Mouse (Mus musculus): ENCODE results near the gene Arntl.

The Arntl gene

GRCm38 (mm10) chr7:113207471-113208387 is 464 bp downstream of the Arntl start:
- in situ Hi-C loops (cut with MboI, MseI): no loop called here

- in situ Hi-C loops (cut with MboI, MseI): no loop called here
Observed at GRCm38 (mm10) chr7:113208388-113208753, 1.1 kb downstream of the Arntl start.

DNA sequence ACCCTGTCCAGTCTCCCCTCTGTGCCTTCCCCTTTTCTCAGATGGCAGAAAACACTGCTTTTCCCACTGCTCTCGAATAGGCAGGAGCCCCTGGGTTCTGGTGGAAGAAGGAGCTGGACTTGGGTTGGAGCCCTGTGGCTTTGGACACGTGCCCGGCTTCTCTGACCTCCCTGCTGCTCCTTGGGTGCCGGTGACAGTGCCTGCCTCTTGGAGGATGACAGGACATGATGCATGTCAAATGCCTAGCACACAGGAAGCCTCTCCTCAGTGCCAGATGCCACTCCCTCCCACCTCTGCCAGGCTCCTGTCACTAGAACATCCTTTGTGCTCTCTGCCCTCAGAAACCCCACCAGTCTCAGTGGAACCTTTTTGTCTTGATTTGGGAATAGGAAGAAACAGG is 3.2 kb downstream of the Arntl start:
- in situ Hi-C loops (cut with MboI, MseI): no loop called here

DNA sequence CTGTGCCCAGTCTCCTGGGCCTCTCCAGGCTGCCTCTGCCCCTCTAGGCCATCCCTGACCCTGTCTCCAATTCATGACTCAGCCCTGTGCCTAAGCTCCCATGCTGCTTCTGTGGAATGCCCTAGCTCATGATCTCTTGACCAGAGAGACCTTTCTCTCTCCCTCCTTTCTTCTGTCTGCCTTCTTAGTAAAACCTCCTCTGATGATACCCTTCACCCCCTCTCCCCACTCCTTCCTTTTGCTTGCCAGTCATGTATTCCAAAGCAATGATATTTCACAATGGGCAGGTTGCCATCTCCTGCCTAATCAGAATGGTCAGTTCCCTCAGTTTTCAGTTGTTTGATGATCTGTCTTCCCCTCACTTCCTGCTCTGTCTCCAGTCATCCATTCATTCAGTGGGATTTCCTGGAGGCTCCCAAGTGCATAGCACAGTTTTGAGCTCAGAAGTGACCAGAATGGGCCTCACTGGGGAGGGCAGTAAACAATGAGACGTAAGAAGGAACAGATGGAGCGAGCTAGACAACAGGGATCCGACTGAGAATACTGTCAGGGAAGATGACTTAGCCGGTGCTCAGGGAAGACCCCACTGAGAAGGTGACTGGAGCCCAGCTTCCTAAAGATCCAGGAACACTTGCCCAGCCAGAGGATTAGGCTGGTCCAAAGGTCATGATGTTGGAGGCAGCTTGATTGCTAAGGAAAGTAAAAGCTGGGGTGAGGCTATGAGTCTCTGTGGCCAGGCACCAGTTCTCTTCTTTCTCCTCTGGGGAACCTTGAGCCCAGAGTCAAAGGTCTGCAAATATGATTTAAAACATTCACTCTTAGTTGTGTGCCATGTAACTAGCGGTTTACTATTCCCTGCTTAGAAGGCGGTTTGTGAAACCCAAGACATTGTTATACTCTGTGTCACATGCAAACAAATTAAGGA is 7.2 kb downstream of the Arntl start:
- in situ Hi-C loops (cut with MboI, MseI): no loop called here

DNA sequence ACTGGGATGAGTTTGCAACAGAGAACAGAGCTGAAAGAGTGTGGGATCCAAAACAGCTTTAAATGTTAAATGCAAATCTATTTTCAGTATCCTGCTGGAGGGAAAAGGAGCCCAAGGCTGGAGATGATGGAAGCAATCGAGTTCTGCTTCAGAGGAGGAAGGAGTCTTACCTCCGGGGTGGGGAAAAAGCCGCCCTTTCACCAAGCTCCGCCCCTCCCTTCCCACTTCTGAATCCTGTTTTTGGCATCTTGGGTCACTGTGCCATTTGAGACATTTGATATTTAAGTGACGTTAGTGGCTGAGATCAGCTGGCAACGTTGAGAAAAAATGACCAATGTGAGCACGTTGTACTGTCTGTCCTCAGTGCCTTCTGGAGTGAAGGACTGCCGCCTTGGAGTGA is 8.9 kb downstream of the Arntl start:
- in situ Hi-C loops (cut with MboI, MseI): no loop called here

GRCm38 (mm10) chr7:113219416-113219815 is 12.2 kb downstream of the Arntl start:
- in situ Hi-C loops (cut with MboI, MseI): no loop called here

DNA sequence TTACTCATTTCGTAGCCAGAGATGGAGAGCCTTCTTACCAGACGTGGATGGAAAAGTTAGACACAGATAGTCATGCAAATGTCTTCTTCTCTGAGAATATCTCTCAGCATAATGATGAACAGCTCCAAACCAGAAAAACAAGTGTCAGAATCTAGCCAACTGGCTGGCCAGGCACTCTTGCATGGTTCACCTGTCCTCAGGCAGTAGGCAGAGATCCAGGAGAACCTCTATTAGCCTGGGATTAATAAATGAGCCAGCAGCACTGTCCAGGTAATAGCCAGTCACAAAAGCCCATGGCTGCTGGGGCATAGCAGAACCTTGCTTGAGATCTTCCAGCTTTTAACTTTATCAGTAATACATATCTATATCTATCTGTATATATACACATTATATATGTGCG is 12.6 kb downstream of the Arntl start:
- in situ Hi-C loops (cut with MboI, MseI): no loop called here

DNA sequence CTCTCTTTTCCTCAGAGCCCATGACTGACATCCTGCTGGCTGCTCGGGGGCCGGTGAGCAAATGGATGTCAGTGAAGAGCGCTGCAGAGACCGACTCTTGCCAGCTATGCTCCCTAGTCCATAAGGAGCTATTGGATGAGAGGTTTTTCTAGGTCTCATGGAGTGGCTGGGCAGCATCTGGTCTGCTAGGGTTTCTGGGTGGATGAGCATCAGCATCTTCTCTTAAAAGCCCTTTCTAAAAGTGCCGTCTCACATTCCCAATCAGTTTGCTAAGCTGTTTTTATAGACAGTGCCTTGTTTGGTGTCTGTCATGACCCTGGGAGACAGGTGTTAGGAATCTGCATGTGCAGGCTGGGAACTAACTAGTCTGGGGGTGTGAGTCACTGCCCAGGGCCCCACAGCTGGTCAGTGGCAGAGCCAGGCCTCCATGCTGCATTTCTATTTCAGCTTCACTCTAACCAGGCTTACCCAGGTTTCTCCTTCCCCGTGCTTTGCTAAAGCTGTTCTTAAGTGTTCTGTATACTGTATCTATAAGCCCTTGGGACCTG is 13.5 kb downstream of the Arntl start:
- in situ Hi-C loops (cut with MboI, MseI): no loop called here

GRCm38 (mm10) chr7:113222821-113223220 is 15.6 kb downstream of the Arntl start:
- in situ Hi-C loops (cut with MboI, MseI): no loop called here

- in situ Hi-C loops (cut with MboI, MseI): no loop called here
Observed at GRCm38 (mm10) chr7:113224620-113225019, 17.4 kb downstream of the Arntl start.

DNA sequence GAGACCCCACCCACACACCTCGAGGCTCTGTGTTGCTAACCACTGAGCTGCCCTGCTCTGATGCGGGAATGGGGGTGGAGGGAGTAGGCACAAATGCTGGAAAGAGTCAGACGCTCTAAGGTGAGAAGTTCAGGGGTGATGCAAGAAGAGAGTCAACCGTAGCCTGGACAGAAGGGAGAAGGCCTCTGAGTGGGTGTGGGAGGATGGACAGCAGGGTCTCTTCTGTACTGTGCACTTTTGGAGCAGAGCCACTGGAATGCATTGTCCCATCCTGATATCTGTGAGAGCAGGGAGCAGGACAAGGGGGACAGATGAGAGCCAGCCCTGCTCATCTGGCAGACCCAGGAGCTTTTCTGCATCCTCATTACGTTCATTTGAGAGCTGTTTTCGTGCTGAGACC is 21.2 kb downstream of the Arntl start:
- in situ Hi-C loops (cut with MboI, MseI): no loop called here

GRCm38 (mm10) chr7:113236135-113236534 is 28.9 kb downstream of the Arntl start:
- in situ Hi-C loops (cut with MboI, MseI): no loop called here

GRCm38 (mm10) chr7:113238365-113238764 is 31.1 kb downstream of the Arntl start:
- in situ Hi-C loops (cut with MboI, MseI): no loop called here

- in situ Hi-C loops (cut with MboI, MseI): no loop called here
Observed at GRCm38 (mm10) chr7:113239448-113240130, 32.3 kb downstream of the Arntl start.

DNA sequence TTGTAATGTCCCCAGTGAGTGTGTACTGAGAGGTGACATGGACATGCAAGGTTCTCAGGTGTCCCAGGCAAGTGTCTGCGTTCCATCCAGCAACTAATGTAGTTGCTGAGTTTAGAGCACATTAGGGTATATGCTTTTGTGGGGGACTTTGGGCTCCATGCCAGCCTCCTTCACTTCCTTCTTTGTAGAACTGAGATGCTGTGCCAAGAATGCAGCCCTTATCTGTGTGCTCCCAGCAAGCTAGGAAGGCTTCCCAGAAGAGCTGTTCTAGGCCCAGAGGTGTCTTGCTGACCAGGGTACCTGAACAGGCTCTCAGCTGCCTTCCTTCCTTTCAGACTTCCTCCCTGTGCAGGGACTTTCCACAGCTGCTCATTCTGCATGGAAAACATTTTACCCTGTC is 33.2 kb downstream of the Arntl start:
- in situ Hi-C loops (cut with MboI, MseI): no loop called here

DNA sequence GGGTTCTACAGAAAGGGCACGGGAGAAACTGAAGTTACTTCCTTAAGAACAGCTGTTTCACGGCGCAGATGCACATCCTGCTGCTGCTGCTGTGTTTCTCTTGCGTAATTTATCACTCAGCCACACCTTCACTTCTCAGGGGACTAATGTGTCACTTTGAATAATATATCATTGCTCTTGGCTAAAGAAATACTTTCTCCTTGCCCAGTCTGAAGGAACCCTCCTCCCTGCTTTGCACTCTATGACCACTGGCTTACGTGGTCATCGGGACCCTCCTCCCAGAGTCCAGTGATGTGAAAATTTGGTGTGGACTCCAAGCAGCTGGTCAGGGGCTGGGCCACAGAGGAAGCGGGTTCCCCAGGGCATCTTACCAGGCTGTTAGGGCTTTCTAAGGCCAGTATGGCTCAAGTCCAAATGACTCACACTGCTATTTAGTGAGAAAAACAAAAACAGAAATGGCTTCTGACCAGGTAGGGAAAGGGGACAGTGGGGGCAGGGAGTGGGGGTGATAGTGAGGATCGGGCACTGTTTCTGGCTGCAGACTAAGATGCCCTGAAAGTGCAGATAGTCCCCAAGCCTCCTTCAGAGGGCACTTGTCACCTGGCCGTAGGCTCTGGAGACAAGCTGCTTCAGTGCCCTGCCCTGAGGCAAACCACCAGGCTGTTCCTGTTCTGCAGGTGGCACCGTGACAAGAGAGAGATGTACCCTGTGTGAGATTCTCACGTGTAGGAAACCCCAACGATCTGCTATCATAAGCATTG is 34.8 kb downstream of the Arntl start:
- in situ Hi-C loops (cut with MboI, MseI): no loop called here

GRCm38 (mm10) chr7:113242688-113243087 is 35.4 kb downstream of the Arntl start:
- in situ Hi-C loops (cut with MboI, MseI): no loop called here

- in situ Hi-C loops (cut with MboI, MseI): no loop called here
Observed at GRCm38 (mm10) chr7:113245144-113245543, 37.9 kb downstream of the Arntl start.

GRCm38 (mm10) chr7:113246512-113246911 is 39.2 kb downstream of the Arntl start:
- in situ Hi-C loops (cut with MboI, MseI): no loop called here

DNA sequence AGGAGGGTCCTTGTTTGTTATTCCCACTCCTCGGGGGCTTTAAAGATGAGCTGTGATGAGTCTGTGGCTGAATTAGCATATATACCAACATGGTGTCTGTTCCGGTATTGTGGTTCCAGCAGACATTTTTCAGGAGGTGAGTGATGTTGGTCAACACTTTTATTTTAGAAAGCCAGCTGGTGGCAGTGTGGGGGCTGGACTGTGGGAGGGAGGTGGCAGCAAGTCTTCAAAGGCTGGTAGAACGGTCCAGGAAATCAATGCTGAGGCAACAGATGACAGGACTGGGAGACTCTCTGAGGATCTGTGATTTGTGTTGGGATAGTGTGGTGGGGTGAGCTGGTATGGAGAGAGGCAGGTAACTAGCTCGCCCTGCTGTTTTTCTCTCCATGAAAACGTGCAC is 39.9 kb downstream of the Arntl start:
- in situ Hi-C loops (cut with MboI, MseI): no loop called here

All from T-helper 2 cell (primary cell).